Mouse (Mus musculus): Measurements from ENCODE around the gene Cdc42ep1. TPM values are rescaled to one million over a fixed set of nuclear protein-coding genes. Genes with fewer than 3 reads are reported as not detected.

Gene Cdc42ep1
- polyA plus RNA-seq, 1 experiment, result 59.2 TPM

DNA sequence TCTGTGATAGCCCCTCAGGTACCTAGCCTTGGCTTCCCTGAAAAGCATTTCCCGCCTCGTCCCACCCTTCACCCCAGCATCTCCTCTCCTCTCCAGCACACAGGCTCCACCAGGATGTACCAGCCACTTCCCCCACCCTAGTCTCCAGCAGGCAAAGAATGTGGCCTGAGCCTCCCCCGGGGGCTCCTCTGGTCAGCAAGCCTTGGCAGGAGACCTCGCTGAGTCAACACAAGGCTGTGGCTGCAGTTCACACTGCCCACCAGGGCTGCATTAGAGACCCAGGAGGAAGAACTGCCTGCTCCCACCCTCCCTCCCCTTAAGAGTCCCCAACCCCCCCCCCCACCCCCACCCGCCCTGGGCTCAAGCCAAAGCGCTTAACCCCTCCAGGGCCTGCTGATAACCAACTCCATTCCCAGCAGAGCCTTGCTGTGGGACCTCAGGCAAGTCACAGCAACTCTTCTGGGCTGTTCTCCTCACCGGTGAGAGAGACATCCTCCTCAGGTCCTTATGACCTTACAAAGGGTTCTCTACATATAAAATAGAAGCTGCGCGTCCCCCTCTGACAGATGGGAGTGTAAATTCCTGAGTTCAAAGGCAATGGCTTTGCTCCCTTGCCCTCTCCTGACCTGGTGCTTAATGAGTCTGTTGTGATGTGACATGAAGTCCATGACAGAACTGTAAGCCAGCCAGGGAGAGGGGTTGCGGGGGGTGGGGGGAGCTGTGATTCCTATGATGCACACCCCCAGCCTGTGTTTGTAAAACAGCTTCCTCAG, 8.0 kb upstream of the Cdc42ep1 start:
- no peak for TF ChIP-seq CTCF (conservative IDR thresholded peaks at IDR 0.05; ENCODE audit: insufficient read depth, insufficient read length, low read depth, low read length)
- TF ChIP-seq POLR2A (IDR thresholded peaks at IDR 0.05; ENCODE audit: low read depth, low read length), result no peak
- WGBS, result 30% methylated on average over 10 of the region's 10 CpGs
- Histone ChIP-seq H3K4me1 (ENCODE audit: control insufficient read depth, insufficient read depth, low read length) (peaks cover 19% of the 10 kb centered on the region), H3K36me3 (ENCODE audit: control insufficient read depth, insufficient read depth, low read length) (no peaks in the 10 kb centered on the region), H3K27ac (ENCODE audit: insufficient read depth, low read depth, low read length) (peak overlapping the region; percentile 96), H3K27me3 (replicated peaks; ENCODE audit: control insufficient read depth, insufficient read depth, low read length) (no peaks in the 10 kb centered on the region), H3K4me3 (ENCODE audit: insufficient read depth, low read depth, low read length) (no peak overlapping the region)
- no peak for DNase-seq

DNA sequence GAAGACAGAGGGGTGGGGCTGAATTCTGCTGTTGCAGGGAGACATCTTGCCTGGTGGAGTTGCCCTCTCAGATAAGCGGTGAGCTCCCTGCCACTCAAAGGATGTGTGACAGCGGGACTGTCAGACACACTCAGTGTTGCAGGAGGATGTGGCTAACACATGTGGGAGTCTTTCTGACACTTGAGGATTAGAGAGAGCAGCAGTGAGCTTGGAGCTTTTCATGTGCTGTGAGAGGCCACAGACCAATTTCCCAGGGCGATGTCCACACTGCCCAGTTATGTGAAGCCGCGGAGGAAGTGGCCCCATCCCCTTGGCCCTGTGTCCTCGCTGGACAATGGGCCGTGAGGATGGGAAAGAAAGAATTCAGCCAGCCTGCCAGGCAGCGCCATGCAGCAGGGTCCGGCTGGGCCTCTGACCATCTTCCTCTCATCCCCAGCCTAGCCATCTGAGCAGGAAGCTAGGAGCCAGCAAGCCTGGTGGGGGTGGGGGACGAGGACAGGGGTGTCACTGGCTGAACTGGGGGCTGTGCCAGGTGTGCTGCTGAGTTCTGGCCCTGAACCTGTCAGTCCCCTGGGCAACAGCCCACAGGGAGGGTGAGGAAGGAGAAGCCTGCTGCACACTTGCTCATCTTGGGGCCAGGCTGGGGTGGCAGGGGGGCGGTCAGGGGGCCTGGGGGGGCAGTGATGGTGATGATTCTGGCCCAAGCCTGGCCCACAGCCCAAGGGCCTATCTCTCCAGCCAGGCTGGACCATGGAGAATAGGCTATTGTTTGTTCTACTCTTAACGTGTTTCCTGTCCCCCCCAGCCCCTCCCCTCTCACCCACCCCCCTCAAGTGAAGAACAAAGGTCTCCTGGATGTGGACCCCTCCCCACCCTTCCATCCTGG, 7.0 kb upstream of the Cdc42ep1 start:
- DNase-seq, result peak; percentile 83
- TF ChIP-seq POLR2A (IDR thresholded peaks at IDR 0.05; ENCODE audit: low read depth, low read length) (no peak), CTCF (conservative IDR thresholded peaks at IDR 0.05; ENCODE audit: insufficient read depth, insufficient read length, low read depth, low read length) (no peak)
- no peaks in the 10 kb centered on the region for H3K36me3 ChIP-seq (ENCODE audit: control insufficient read depth, insufficient read depth, low read length)
- no peak overlapping the region for H3K4me3 ChIP-seq (ENCODE audit: insufficient read depth, low read depth, low read length)
- WGBS, result 42% methylated on average over 12 of the region's 12 CpGs
- peak overlapping the region; percentile 93 for H3K27ac ChIP-seq (ENCODE audit: insufficient read depth, low read depth, low read length)
- no peaks in the 10 kb centered on the region for H3K27me3 ChIP-seq (replicated peaks; ENCODE audit: control insufficient read depth, insufficient read depth, low read length)
- peaks cover 19% of the 10 kb centered on the region for H3K4me1 ChIP-seq (ENCODE audit: control insufficient read depth, insufficient read depth, low read length)

DNA sequence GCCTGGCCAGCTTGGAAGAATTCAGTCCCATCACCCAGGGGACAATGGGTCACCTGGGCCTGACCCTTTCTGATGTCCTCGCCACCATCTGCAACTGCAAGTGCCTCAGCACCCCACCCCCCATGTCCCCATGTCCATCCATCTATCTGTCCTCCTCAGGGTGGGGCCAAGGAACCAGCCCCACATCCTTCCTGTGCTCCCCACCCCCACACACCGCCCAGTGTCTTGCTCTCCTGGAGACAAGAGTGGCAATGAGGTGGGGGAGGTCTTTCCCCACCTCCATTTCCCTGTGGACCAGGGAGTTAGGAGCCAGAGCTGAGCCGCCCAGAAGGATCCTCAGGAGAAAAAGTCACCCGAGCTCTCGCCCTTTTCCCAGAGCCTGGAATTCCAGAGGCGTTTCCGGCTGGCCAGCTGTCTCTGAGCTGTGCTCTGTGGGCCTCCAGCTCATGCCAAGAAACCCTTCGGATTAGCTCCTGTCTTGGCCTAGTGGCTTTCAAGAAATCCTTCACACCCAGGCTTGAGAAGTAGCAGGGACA, 6.3 kb upstream of the Cdc42ep1 start:
- TF ChIP-seq POLR2A (IDR thresholded peaks at IDR 0.05; ENCODE audit: low read depth, low read length), result no peak
- TF ChIP-seq CTCF (conservative IDR thresholded peaks at IDR 0.05; ENCODE audit: insufficient read depth, insufficient read length, low read depth, low read length), result no peak
- H3K27ac ChIP-seq (ENCODE audit: insufficient read depth, low read depth, low read length), result peak overlapping the region; percentile 93
- H3K36me3 ChIP-seq (ENCODE audit: control insufficient read depth, insufficient read depth, low read length), result no peaks in the 10 kb centered on the region
- peak; percentile 93 for DNase-seq
- H3K4me3 ChIP-seq (ENCODE audit: insufficient read depth, low read depth, low read length), result no peak overlapping the region
- H3K4me1 ChIP-seq (ENCODE audit: control insufficient read depth, insufficient read depth, low read length), result peaks cover 21% of the 10 kb centered on the region
- WGBS, result 68% methylated on average over 8 of the region's 8 CpGs
- H3K27me3 ChIP-seq (replicated peaks; ENCODE audit: control insufficient read depth, insufficient read depth, low read length), result no peaks in the 10 kb centered on the region

- Histone ChIP-seq H3K4me3 (ENCODE audit: insufficient read depth, low read depth, low read length) (no peak overlapping the region), H3K4me1 (ENCODE audit: control insufficient read depth, insufficient read depth, low read length) (peaks cover 10% of the 10 kb centered on the region), H3K27ac (ENCODE audit: insufficient read depth, low read depth, low read length) (peak overlapping the region; percentile 41), H3K36me3 (ENCODE audit: control insufficient read depth, insufficient read depth, low read length) (no peaks in the 10 kb centered on the region), H3K27me3 (replicated peaks; ENCODE audit: control insufficient read depth, insufficient read depth, low read length) (no peaks in the 10 kb centered on the region)
- peak; percentile 11 for DNase-seq
- TF ChIP-seq POLR2A (IDR thresholded peaks at IDR 0.05; ENCODE audit: low read depth, low read length) (no peak), CTCF (conservative IDR thresholded peaks at IDR 0.05; ENCODE audit: insufficient read depth, insufficient read length, low read depth, low read length) (no peak)
- 24% methylated on average over 2 of the region's 2 CpGs for WGBS
These were observed 2.7 kb upstream of the Cdc42ep1 start for GRCm38 (mm10) chr15:78839744-78840143.

GRCm38 (mm10) chr15:78840241-78840640, 2.2 kb upstream of the Cdc42ep1 start:
- DNase-seq, result peak; percentile 51
- WGBS, result 53% methylated on average over 3 of the region's 3 CpGs
- H3K4me3 ChIP-seq (ENCODE audit: insufficient read depth, low read depth, low read length), result no peak overlapping the region
- TF ChIP-seq POLR2A (IDR thresholded peaks at IDR 0.05; ENCODE audit: low read depth, low read length) (no peak), CTCF (conservative IDR thresholded peaks at IDR 0.05; ENCODE audit: insufficient read depth, insufficient read length, low read depth, low read length) (no peak)
- H3K36me3 ChIP-seq (ENCODE audit: control insufficient read depth, insufficient read depth, low read length), result no peaks in the 10 kb centered on the region
- H3K27me3 ChIP-seq (replicated peaks; ENCODE audit: control insufficient read depth, insufficient read depth, low read length), result no peaks in the 10 kb centered on the region
- peaks cover 5% of the 10 kb centered on the region; the same call in 1 of the 2 replicates for H3K4me1 ChIP-seq (ENCODE audit: control insufficient read depth, insufficient read depth, low read length)
- peak overlapping the region; percentile 41 for H3K27ac ChIP-seq (ENCODE audit: insufficient read depth, low read depth, low read length)

GRCm38 (mm10) chr15:78840751-78841150, 1.7 kb upstream of the Cdc42ep1 start:
- TF ChIP-seq CTCF (conservative IDR thresholded peaks at IDR 0.05; ENCODE audit: insufficient read depth, insufficient read length, low read depth, low read length) (no peak), POLR2A (IDR thresholded peaks at IDR 0.05; ENCODE audit: low read depth, low read length) (no peak)
- Histone ChIP-seq H3K4me1 (ENCODE audit: control insufficient read depth, insufficient read depth, low read length) (peaks cover 5% of the 10 kb centered on the region; the same call in 1 of the 2 replicates), H3K4me3 (ENCODE audit: insufficient read depth, low read depth, low read length) (no peak overlapping the region), H3K27me3 (replicated peaks; ENCODE audit: control insufficient read depth, insufficient read depth, low read length) (no peaks in the 10 kb centered on the region), H3K36me3 (ENCODE audit: control insufficient read depth, insufficient read depth, low read length) (no peaks in the 10 kb centered on the region), H3K27ac (ENCODE audit: insufficient read depth, low read depth, low read length) (peak overlapping the region; percentile 34; the same call in 1 of the 2 replicates)
- 65% methylated on average over 11 of the region's 11 CpGs for WGBS
- no peak for DNase-seq
